Mouse (Mus musculus) spleen, adult 2 months (tissue): ENCODE measurements around the gene Frrs1l. TPM values are rescaled to one million over a fixed set of nuclear protein-coding genes. Genes with fewer than 3 reads are reported as not detected.

Experiments used
- DNase-seq, 2 experiments: peaks; one replicate each; pipeline versions ENCODE4 v3.0.0 to v3.0.0-alpha.2; 2012 to 2021; ENCODE audit warnings: low spot score in 2 of 2, low read depth in 1 of 2
- H3K27ac ChIP-seq: fragments of 200-500 bp; 2 replicates; pipeline ENCODE4 v1.5.1; 2012; ENCODE audit warnings: low read length, inconsistent platforms; ENCODE audit not compliant: insufficient read depth
- H3K27me3 ChIP-seq: fragments of 200-500 bp; 2 replicates; pipeline ENCODE4 v1.6.1; 2012; ENCODE audit warnings: mild to moderate bottlenecking, moderate library complexity, low read length, inconsistent platforms; ENCODE audit not compliant: control insufficient read depth, insufficient read depth
- H3K36me3 ChIP-seq: fragments of 200-500 bp; 2 replicates; pipeline ENCODE4 v1.6.1; 2012; ENCODE audit warnings: mild to moderate bottlenecking, low read length, inconsistent platforms; ENCODE audit not compliant: control insufficient read depth, insufficient read depth
- H3K4me1 ChIP-seq: fragments of 200-500 bp; 2 replicates; pipeline ENCODE4 v1.6.1; 2011; ENCODE audit warnings: inconsistent platforms; ENCODE audit not compliant: control insufficient read depth, insufficient read depth, insufficient read length
- H3K4me3 ChIP-seq: fragments of 200-500 bp; 2 replicates; pipeline ENCODE4 v1.5.1; 2011; ENCODE audit warnings: mild to moderate bottlenecking, inconsistent platforms; ENCODE audit not compliant: insufficient read depth, insufficient read length; ENCODE audit errors: extremely low read depth
- CTCF ChIP-seq: fragments of 200-500 bp; IDR thresholded peaks from 2 replicates; pipeline ENCODE4 v1.5.1; 2011; ENCODE audit warnings: mild to moderate bottlenecking, inconsistent platforms; ENCODE audit not compliant: insufficient read depth, insufficient read length, insufficient replicate concordance; ENCODE audit errors: extremely low read depth
- POLR2A ChIP-seq: fragments of 200-500 bp; IDR thresholded peaks from 2 replicates; pipeline ENCODE4 v1.6.1; 2011; ENCODE audit warnings: low read depth, low read length, inconsistent platforms
- WGBS: fragments of 180-500 bp; shearing (Covaris S2); methylation state at CpG from one replicate; pipeline ENCODE4 v1.1.7; 2018; 5-methylcytosine and 5-hydroxymethylcytosine counted together
- polyA plus RNA-seq: library from polyadenylated mRNA; depleted of rRNA; stranded (reverse); fragments of >200 nt; gene quantifications from 2 replicates; pipeline ENCODE4 v1.2.3, GENCODE M21; 2012; rRNA removed

The Frrs1l gene
- polyA plus RNA-seq, 1 experiment: not detected

GRCm38 (mm10) chr4:56909568-56909967 is 80.6 kb downstream of the Frrs1l start:
- Histone ChIP-seq H3K27ac (no peak overlapping the region), H3K27me3 (no peaks in the 10 kb centered on the region), H3K4me1 (peaks cover 12% of the 10 kb centered on the region; the same call in 1 of the 2 replicates), H3K36me3 (peaks cover 12% of the 10 kb centered on the region), H3K4me3 (no peak overlapping the region)
- no peak for DNase-seq
- WGBS: 94% methylated on average over 3 of the region's 3 CpGs
- no peak for TF ChIP-seq POLR2A
- TF ChIP-seq CTCF: no peak

GRCm38 (mm10) chr4:56907671-56908070 is 82.5 kb downstream of the Frrs1l start:
- TF ChIP-seq POLR2A (no peak), CTCF (no peak)
- peaks cover 11% of the 10 kb centered on the region; the same call in 1 of the 2 replicates for H3K4me1 ChIP-seq
- 96% methylated on average over 5 of the region's 5 CpGs for WGBS
- no peaks in the 10 kb centered on the region for H3K27me3 ChIP-seq
- H3K27ac ChIP-seq: no peak overlapping the region
- peaks cover 15% of the 10 kb centered on the region for H3K36me3 ChIP-seq
- no peak for DNase-seq
- H3K4me3 ChIP-seq: no peak overlapping the region

Other genes with a start within 250 kb of the Frrs1l start
- gene Actl7b, start 248.9 kb downstream of the Frrs1l start, polyA plus RNA-seq: 0.12 TPM in 1 of 2 replicates, not detected in the other
- not detected in 2 replicates for gene Actl7a, start 247.0 kb downstream of the Frrs1l start, polyA plus RNA-seq
- 8.6 and 9.7 TPM in 2 replicates for gene Elp1, start 188.1 kb downstream of the Frrs1l start, polyA plus RNA-seq
- gene Fam206a, start 188.0 kb downstream of the Frrs1l start, polyA plus RNA-seq: 3.1 and 3.5 TPM in 2 replicates
- 1.7 and 2.0 TPM in 2 replicates for gene Ctnnal1, start 125.2 kb downstream of the Frrs1l start, polyA plus RNA-seq
- gene Tmem245, start 43.0 kb downstream of the Frrs1l start, polyA plus RNA-seq: 9.0 and 9.4 TPM in 2 replicates
- 0.61 and 0.78 TPM in 2 replicates for gene Epb41l4b, start 153.0 kb upstream of the Frrs1l start, polyA plus RNA-seq